Mouse (Mus musculus): ENCODE data around the gene Gnb1l. TPM values are rescaled to one million over a fixed set of nuclear protein-coding genes. Genes with fewer than 3 reads are reported as not detected.
"Not testable (repeated sequence)": the region's sequence is repeated elsewhere in the genome, so short reads cannot be mapped to it uniquely, and the experiment has no call there.

The Gnb1l gene
- polyA plus RNA-seq, 1 experiment: 6.6 TPM

DNA sequence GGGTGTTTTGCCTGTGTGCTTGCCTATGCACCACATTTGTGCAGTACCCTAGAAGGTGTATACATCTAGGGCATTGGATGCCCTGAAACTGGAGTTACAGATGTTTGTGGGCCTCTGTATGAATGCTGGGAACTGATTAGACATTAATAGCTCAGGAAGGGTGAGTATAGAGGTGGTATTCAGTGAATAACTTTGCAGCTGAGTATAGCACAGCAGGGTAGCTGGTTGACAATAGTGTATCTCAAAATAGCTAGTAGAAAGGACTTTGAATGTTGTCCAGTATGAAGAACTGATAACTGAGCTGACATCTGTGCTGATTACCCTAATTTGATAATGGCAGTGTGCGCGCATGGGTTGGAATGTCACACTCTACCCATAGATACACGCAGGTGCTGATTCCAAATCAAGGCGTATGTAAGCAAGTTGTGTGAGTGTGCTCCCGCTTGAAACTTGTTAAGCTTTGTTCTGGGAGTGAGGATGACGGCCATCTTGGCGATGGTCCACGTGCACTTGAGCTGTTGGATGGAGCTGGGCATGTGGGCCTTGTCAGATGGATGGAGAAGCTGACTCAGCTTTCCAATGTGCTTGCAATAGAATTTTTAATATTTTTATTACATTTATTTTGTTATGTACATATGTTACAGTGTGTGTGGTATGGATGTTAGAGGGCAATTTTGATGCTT lies 25.2 kb downstream of the Gnb1l start:
- Histone ChIP-seq H3ac (ENCODE audit: control insufficient read depth, insufficient read length) (no peak overlapping the region), H3K36me3 (ENCODE audit: control insufficient read depth, insufficient read depth) (no peaks in the 10 kb centered on the region), H3K4me2 (ENCODE audit: low read depth) (no peak overlapping the region), H3K4me3 (no peak overlapping the region), H3K27me3 (ENCODE audit: control insufficient read depth, insufficient read depth, insufficient read length) (no peaks in the 10 kb centered on the region), H3K79me2 (ENCODE audit: control insufficient read depth, insufficient read depth) (no peaks in the 10 kb centered on the region)
- no peak for TF ChIP-seq TCF12 (IDR thresholded peaks at IDR 0.05; ENCODE audit: insufficient read depth, poor library complexity, severe bottlenecking)
- TF ChIP-seq MYOD1 (IDR thresholded peaks at IDR 0.05; ENCODE audit: control insufficient read depth in 1 of 3, insufficient read length in 2 of 3, low read depth in 2 of 3): no peak

GRCm38 (mm10) chr16:18528656-18529055 lies 30.1 kb downstream of the Gnb1l start:
- no peak for TF ChIP-seq REST (IDR thresholded peaks at IDR 0.05; ENCODE audit: insufficient read depth, insufficient read length)
- TF ChIP-seq TCF3 (IDR thresholded peaks at IDR 0.05; ENCODE audit: insufficient read length, low read depth): no peak
- no peak for TF ChIP-seq CEBPB (IDR thresholded peaks at IDR 0.05; ENCODE audit: insufficient read depth, poor library complexity, severe bottlenecking)
- H3K4me3 ChIP-seq: no peak overlapping the region
- H3K36me3 ChIP-seq (ENCODE audit: control insufficient read depth, insufficient read depth): no peaks in the 10 kb centered on the region
- no peaks in the 10 kb centered on the region for H3K79me2 ChIP-seq (ENCODE audit: control insufficient read depth, insufficient read depth)
- H3K4me2 ChIP-seq (ENCODE audit: low read depth): no peak overlapping the region
- H3ac ChIP-seq (ENCODE audit: control insufficient read depth, insufficient read length): no peak overlapping the region
- H3K27me3 ChIP-seq (ENCODE audit: control insufficient read depth, insufficient read depth, insufficient read length): no peaks in the 10 kb centered on the region

DNA sequence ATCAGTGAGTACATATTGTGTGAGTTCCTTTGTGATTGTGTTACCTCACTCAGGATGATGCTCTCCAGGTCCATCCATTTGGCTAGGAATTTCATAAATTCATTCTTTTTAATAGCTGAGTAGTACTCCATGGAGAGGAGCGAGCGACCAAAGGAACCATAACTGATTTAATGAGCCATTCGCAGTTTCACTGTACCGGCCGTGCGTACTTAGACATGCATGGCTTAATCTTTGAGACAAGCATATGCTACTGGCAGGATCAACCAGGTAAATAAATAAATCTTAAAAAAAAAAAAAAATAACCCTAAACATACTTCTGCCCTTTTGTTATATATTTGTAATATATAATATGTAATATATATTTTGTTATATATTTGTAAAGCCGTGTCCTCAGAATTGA lies 34.5 kb downstream of the Gnb1l start:
- not testable (repeated sequence) for H3K4me2 ChIP-seq (ENCODE audit: low read depth); H3ac ChIP-seq (ENCODE audit: control insufficient read depth, insufficient read length); H3K36me3 ChIP-seq (ENCODE audit: control insufficient read depth, insufficient read depth); H3K4me3 ChIP-seq; H3K27me3 ChIP-seq (ENCODE audit: control insufficient read depth, insufficient read depth, insufficient read length); H3K79me2 ChIP-seq (ENCODE audit: control insufficient read depth, insufficient read depth)

DNA sequence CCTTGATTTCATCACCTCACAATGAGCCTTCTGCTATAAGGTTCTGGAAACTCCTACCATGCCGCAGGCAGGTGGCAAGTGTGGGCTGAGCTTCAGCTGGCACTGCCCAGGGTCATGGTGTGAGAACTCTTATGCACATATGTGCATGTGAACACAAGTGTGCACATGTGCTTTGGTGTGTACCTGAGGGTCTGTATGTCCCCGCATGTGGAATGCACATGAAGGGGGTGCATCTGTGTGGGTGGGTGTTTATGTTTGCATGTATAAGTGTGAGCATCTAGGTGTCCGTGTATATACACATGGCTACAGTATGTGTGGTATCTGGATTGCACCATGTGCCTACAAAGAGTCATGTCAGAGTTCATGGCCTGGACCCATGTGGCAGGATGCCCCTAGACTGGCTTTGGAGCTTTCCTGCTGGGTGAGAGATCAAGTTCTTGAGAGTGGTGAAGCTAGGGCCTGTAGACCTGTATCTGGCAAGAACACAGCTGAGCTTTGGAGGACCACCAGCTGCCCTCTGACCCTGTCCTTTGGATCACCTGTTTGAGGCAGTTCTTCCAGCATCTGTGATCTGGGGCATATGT lies 39.0 kb downstream of the Gnb1l start:
- Histone ChIP-seq H3K4me2 (ENCODE audit: low read depth) (no peak overlapping the region), H3ac (ENCODE audit: control insufficient read depth, insufficient read length) (no peak overlapping the region), H3K4me3 (no peak overlapping the region), H3K79me2 (ENCODE audit: control insufficient read depth, insufficient read depth) (no peaks in the 10 kb centered on the region), H3K27me3 (ENCODE audit: control insufficient read depth, insufficient read depth, insufficient read length) (no peaks in the 10 kb centered on the region), H3K36me3 (ENCODE audit: control insufficient read depth, insufficient read depth) (no peaks in the 10 kb centered on the region)
- TF ChIP-seq TCF3 (IDR thresholded peaks at IDR 0.05; ENCODE audit: insufficient read length, low read depth) (no peak), MYOG (IDR thresholded peaks at IDR 0.05; ENCODE audit: control insufficient read depth in 1 of 3, insufficient read depth in 1 of 3, insufficient read length in 2 of 3, low read depth in 2 of 3) (no peak), MAX (IDR thresholded peaks at IDR 0.05; ENCODE audit: low read depth) (no peak), CEBPB (IDR thresholded peaks at IDR 0.05; ENCODE audit: insufficient read depth, poor library complexity, severe bottlenecking) (no peak), REST (IDR thresholded peaks at IDR 0.05; ENCODE audit: insufficient read depth, insufficient read length) (no peak), SRF (IDR thresholded peaks at IDR 0.05; ENCODE audit: control insufficient read depth, insufficient read length, low read depth) (no peak)

DNA sequence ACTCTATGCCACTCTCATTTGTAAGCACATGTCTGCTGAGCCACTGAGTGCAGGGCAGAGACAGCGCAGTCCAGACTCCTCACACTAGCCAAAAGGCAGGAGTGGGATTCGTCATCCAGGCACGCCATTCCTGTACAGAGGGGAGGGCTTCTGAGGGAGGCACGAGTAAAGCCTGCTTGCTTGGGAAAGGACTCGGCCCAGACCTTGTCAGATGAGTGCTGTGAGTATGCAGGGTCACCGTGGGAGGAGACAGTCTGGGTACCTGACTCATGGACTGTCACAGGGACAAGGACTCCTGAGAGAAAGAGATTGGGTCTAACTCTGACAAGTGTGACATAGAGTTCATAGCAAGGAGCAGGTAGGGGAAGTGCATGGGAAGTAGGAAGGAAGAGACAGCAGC lies 40.8 kb downstream of the Gnb1l start:
- Histone ChIP-seq H3K36me3 (ENCODE audit: control insufficient read depth, insufficient read depth) (no peaks in the 10 kb centered on the region), H3K4me3 (no peak overlapping the region)
- TF ChIP-seq MYOG (IDR thresholded peaks at IDR 0.05; ENCODE audit: control insufficient read depth in 1 of 3, insufficient read depth in 1 of 3, insufficient read length in 2 of 3, low read depth in 2 of 3) (no peak), POLR2A (IDR thresholded peaks at IDR 0.05; ENCODE audit: insufficient read length, low read depth) (no peak), E2F4 (IDR thresholded peaks at IDR 0.05; ENCODE audit: insufficient read depth) (no peak), USF1 (IDR thresholded peaks at IDR 0.05; ENCODE audit: low read depth) (no peak), CEBPB (IDR thresholded peaks at IDR 0.05; ENCODE audit: insufficient read depth, poor library complexity, severe bottlenecking) (no peak), SRF (IDR thresholded peaks at IDR 0.05; ENCODE audit: control insufficient read depth, insufficient read length, low read depth) (no peak), MAX (IDR thresholded peaks at IDR 0.05; ENCODE audit: low read depth) (no peak), MYOD1 (IDR thresholded peaks at IDR 0.05; ENCODE audit: control insufficient read depth in 1 of 3, insufficient read length in 2 of 3, low read depth in 2 of 3) (no peak)

DNA sequence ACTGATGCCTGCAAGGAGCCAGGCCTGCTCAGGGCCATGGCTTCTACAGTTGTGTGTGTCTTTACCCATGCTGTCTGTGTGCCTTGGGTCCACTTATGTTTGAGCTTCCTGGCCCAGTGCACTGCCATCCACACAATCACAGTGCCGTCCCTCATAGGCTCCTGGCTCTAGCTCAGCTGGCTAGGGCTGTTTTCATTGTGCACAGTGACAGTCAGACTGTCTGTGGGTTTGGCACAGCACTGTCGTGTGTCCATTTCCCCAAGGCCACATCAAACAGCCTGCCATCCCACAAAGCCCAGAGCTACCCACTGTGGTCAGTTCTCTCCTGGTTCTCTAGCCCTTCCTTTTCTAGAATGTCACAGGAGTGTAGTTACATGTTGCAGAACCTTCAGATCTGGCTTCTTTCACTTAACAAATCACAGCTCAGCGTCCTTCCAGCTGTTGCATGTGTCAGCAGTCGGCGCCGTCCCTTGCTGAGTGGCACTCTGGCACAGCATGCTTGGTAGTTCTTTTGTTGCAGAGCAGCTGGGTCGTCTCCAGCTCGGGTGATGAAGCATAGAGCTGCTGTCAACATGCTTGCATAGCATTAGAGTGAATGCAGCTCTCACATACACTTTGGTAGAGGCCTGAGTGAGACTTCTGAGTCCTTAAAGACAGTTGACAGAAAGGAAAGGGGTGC lies 44.8 kb downstream of the Gnb1l start:
- Histone ChIP-seq H3K4me2 (ENCODE audit: low read depth) (peak overlapping the region; percentile 40), H3K27me3 (ENCODE audit: control insufficient read depth, insufficient read depth, insufficient read length) (no peaks in the 10 kb centered on the region), H3ac (ENCODE audit: control insufficient read depth, insufficient read length) (no peak overlapping the region), H3K79me2 (ENCODE audit: control insufficient read depth, insufficient read depth) (no peaks in the 10 kb centered on the region), H3K36me3 (ENCODE audit: control insufficient read depth, insufficient read depth) (no peaks in the 10 kb centered on the region), H3K4me3 (no peak overlapping the region)
- TF ChIP-seq MYOD1 (IDR thresholded peaks at IDR 0.05; ENCODE audit: control insufficient read depth in 1 of 3, insufficient read length in 2 of 3, low read depth in 2 of 3) (peak in 2 of 3 experiments; percentile 73 to 79), SRF (IDR thresholded peaks at IDR 0.05; ENCODE audit: control insufficient read depth, insufficient read length, low read depth) (no peak), TCF12 (IDR thresholded peaks at IDR 0.05; ENCODE audit: insufficient read depth, poor library complexity, severe bottlenecking) (no peak), TCF3 (IDR thresholded peaks at IDR 0.05; ENCODE audit: insufficient read length, low read depth) (no peak), MAX (IDR thresholded peaks at IDR 0.05; ENCODE audit: low read depth) (no peak), POLR2AphosphoS2 (IDR thresholded peaks at IDR 0.05; ENCODE audit: insufficient read length, low read depth) (no peak), CEBPB (IDR thresholded peaks at IDR 0.05; ENCODE audit: insufficient read depth, poor library complexity, severe bottlenecking) (no peak), POLR2A (IDR thresholded peaks at IDR 0.05; ENCODE audit: insufficient read length, low read depth) (no peak), E2F4 (IDR thresholded peaks at IDR 0.05; ENCODE audit: insufficient read depth) (no peak), MYOG (IDR thresholded peaks at IDR 0.05; ENCODE audit: control insufficient read depth in 1 of 3, insufficient read depth in 1 of 3, insufficient read length in 2 of 3, low read depth in 2 of 3) (peak in 2 of 3 experiments; percentile 28 to 52), USF1 (IDR thresholded peaks at IDR 0.05; ENCODE audit: low read depth) (no peak), REST (IDR thresholded peaks at IDR 0.05; ENCODE audit: insufficient read depth, insufficient read length) (no peak)

More for the DNA sequence above, 40.8 kb downstream of the Gnb1l start:
- Histone ChIP-seq H3K4me2 (ENCODE audit: low read depth) (no peak overlapping the region), H3ac (ENCODE audit: control insufficient read depth, insufficient read length) (no peak overlapping the region), H3K79me2 (ENCODE audit: control insufficient read depth, insufficient read depth) (no peaks in the 10 kb centered on the region), H3K27me3 (ENCODE audit: control insufficient read depth, insufficient read depth, insufficient read length) (no peaks in the 10 kb centered on the region)
